Mouse (Mus musculus) kidney, postnatal 0 days (tissue): ENCODE results near the gene Gpatch11. TPM values are rescaled to one million over a fixed set of nuclear protein-coding genes. Genes with fewer than 3 reads are reported as not detected.
A peak's percentile ranks its signal among the peaks of the same experiment; 100 is the strongest.

Experiments
- ATAC-seq: fragments of 200-750 bp; cut with Nextera tagmentation; replicated peaks from 2 replicates; pipeline ENCODE4 v1.8.0; 2017; ENCODE audit warnings: low read depth, moderate number of reproducible peaks, moderate TSS enrichment, moderate library complexity; ENCODE audit not compliant: low FRiP score
- DNase-seq: peaks from one replicate; pipeline ENCODE4 v3.0.0-alpha.2; 2016; ENCODE audit warnings: low spot score
- H3K27ac ChIP-seq: fragments of 300-500 bp; sonication (generic); 2 replicates; pipeline ENCODE4 v1.5.1; 2014; ENCODE audit warnings: mild to moderate bottlenecking
- H3K27me3 ChIP-seq: fragments of 300-500 bp; sonication (generic); 2 replicates; pipeline ENCODE4 v1.6.1; 2014; ENCODE audit warnings: low read length, mixed read lengths; ENCODE audit not compliant: insufficient read depth
- H3K36me3 ChIP-seq: fragments of 300-500 bp; sonication (generic); 2 replicates; pipeline ENCODE4 v1.6.1; 2014; ENCODE audit warnings: low read length, mixed read lengths; ENCODE audit not compliant: insufficient read depth
- H3K4me1 ChIP-seq: fragments of 300-500 bp; sonication (generic); replicated peaks from 2 replicates; pipeline ENCODE4 v1.6.1; 2014; ENCODE audit warnings: antibody characterized with exemption, low read length, mixed read lengths; ENCODE audit not compliant: insufficient read depth
- H3K4me2 ChIP-seq: fragments of 300-500 bp; sonication (generic); 2 replicates; pipeline ENCODE4 v1.6.1; 2014; ENCODE audit warnings: mild to moderate bottlenecking, low read length, moderate library complexity, mixed read lengths
- H3K4me3 ChIP-seq: fragments of 300-500 bp; sonication (generic); replicated peaks from 2 replicates; pipeline ENCODE4 v1.5.1; 2014; ENCODE audit warnings: low read depth, low read length
- H3K9ac ChIP-seq: fragments of 300-500 bp; sonication (generic); 2 replicates; pipeline ENCODE4 v1.6.1; 2014; ENCODE audit warnings: low read depth, low read length
- H3K9me3 ChIP-seq: fragments of 300-500 bp; sonication (generic); replicated peaks from 2 replicates; pipeline ENCODE4 v1.6.1; 2016; ENCODE audit warnings: low read length, inconsistent platforms, mixed read lengths
- CTCF ChIP-seq: IDR thresholded peaks from 2 replicates; pipeline ENCODE4 v1.5.1; 2016; ENCODE audit warnings: antibody characterized with exemption, low read depth, mild to moderate bottlenecking, moderate library complexity
- WGBS: fragments of 180-500 bp; shearing (Covaris S2); extraction: QIAGEN DNeasy Blood & Tissue Kit; methylation state at CpG from one replicate; pipeline ENCODE4 v1.1.7; 2014; 5-methylcytosine and 5-hydroxymethylcytosine counted together
- polyA plus RNA-seq: library from polyadenylated mRNA; unstranded; fragments of >200 nt; fragmentation: Nextera tagmentation; extraction: Ambion mirVana; gene quantifications from 2 replicates; pipeline ENCODE4 v1.2.1, GENCODE M21; 2015

Gpatch11 gene
- polyA plus RNA-seq, 1 experiment from 2014 or later = 52.5 TPM

- TF ChIP-seq CTCF = no peak
- H3K27ac ChIP-seq = no peak overlapping the region
- no peak overlapping the region for H3K4me3 ChIP-seq
- H3K4me2 ChIP-seq = no peak overlapping the region
- no peaks in the 10 kb centered on the region for H3K9me3 ChIP-seq
- no peaks in the 10 kb centered on the region for H3K27me3 ChIP-seq
- ATAC-seq (no peak), DNase-seq (no peak)
- 95% methylated on average over 1 of the region's 1 CpGs for WGBS
- H3K9ac ChIP-seq = no peak overlapping the region
- no peaks in the 10 kb centered on the region for H3K4me1 ChIP-seq
- peaks cover 33% of the 10 kb centered on the region for H3K36me3 ChIP-seq
These were observed 38.1 kb upstream of the Gpatch11 start for GRCm38 (mm10) chr17:78797222-78797621.

DNA sequence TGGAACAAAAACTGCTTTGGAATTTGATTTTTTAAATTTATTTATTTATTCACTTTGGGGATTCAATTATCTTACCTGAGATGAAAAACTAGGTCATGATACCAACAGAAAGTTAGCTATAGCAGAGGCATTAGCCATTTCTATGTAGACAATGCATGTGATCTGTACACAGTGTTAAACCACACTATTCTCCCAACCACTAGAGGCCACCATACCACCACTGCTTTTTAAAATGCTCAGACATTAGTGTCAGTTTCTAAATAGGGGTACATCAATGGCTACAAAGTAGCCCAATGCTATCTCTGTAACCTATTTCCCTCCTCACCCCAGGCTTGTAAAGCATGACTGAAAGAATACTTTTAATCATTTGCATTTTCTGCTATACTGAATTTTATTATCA is 26.3 kb upstream of the Gpatch11 start:
- no peaks in the 10 kb centered on the region for H3K4me1 ChIP-seq
- ATAC-seq (no peak), DNase-seq (peak; percentile 36)
- TF ChIP-seq CTCF = peak; percentile 69
- H3K27ac ChIP-seq = no peak overlapping the region
- no peaks in the 10 kb centered on the region for H3K27me3 ChIP-seq
- no peak overlapping the region for H3K9ac ChIP-seq
- H3K36me3 ChIP-seq = peaks cover 27% of the 10 kb centered on the region
- no peaks in the 10 kb centered on the region for H3K9me3 ChIP-seq
- no peak overlapping the region for H3K4me2 ChIP-seq
- no peak overlapping the region for H3K4me3 ChIP-seq

DNA sequence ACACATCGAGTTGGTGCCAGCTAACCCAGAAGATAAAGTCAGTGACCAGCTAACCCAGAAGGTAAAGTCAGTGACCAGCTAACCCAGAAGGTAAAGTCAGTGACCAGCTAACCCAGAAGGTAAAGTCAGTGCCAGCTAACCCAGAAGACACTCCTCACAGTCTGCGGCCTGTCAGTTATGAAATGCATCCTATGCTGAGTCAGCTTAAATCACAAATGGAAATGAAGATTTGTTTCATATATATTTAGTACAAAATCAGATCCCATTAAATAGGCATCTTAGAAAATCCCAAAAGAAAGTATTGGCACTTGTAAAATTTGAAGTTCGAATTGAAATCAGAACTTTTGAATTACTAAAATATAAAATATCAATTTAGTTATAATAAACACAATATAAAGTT is 25.8 kb upstream of the Gpatch11 start:
- 94% methylated on average over 3 of the region's 3 CpGs for WGBS
- no peak overlapping the region for H3K4me3 ChIP-seq
- ATAC-seq = no peak

DNA sequence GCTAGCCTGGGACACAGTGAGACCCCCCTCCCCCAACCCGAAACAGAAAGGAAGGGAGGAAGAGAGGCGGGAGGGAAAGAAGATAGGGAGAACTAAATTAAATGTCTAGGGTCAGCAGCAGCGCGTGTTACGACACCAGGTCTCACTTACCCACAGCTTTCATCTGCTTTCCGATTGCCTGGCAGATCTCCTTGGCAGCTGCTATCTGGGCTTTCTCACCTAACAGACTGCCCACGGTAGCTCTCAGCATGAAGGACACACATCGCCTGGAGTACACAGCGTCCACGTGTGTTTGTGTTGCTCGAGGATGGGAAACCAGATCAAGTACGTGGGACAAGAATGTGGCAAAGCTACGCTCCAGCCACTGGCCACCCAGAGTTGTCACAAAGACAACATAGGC is 11.0 kb upstream of the Gpatch11 start:
- no peak for TF ChIP-seq CTCF
- no peak overlapping the region for H3K4me3 ChIP-seq
- 75% methylated on average over 13 of the region's 13 CpGs for WGBS
- peaks cover 36% of the 10 kb centered on the region for H3K36me3 ChIP-seq
- no peaks in the 10 kb centered on the region for H3K9me3 ChIP-seq
- ATAC-seq = no peak
- no peaks in the 10 kb centered on the region for H3K27me3 ChIP-seq
- H3K9ac ChIP-seq = no peak overlapping the region
- no peaks in the 10 kb centered on the region for H3K4me1 ChIP-seq
- DNase-seq = no peak
- H3K27ac ChIP-seq = no peak overlapping the region
- no peak overlapping the region for H3K4me2 ChIP-seq

More for the DNA sequence above, 25.8 kb upstream of the Gpatch11 start:
- no peak for TF ChIP-seq CTCF
- no peak overlapping the region for H3K4me2 ChIP-seq
- H3K9me3 ChIP-seq = no peaks in the 10 kb centered on the region
- H3K27ac ChIP-seq = no peak overlapping the region
- no peak for DNase-seq
- peaks cover 28% of the 10 kb centered on the region for H3K36me3 ChIP-seq
- no peaks in the 10 kb centered on the region for H3K4me1 ChIP-seq
- H3K27me3 ChIP-seq = no peaks in the 10 kb centered on the region
- H3K9ac ChIP-seq = no peak overlapping the region

DNA sequence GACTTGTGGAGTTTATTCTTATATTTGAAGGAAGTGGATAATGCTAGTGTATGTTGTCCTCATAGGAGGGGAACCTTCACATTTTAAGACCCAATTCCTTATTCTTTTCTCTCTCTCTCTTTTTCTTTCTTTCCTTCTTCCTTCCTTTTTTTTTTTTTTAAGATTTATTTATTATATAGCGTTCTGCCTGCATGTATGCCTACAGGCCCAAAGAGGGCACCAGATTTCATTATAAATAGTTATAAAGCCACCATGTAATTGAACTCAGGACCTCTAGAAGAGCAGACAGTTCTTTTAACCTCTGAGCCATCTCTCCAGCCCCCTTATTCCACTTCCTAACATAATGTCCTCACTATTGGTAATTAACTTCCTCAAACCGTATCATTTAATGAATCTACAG is 689 bp downstream of the Gpatch11 start:
- peak overlapping the region; percentile 73 for H3K27ac ChIP-seq
- TF ChIP-seq CTCF = no peak; the same call in 1 of the 2 replicates
- peak overlapping the region; percentile 63; the same call in 1 of the 2 replicates for H3K9ac ChIP-seq
- H3K4me3 ChIP-seq = peak overlapping the region; percentile 82
- DNase-seq (peak; percentile 19), ATAC-seq (no peak)
- peaks cover 10% of the 10 kb centered on the region; the same call in 1 of the 2 replicates for H3K36me3 ChIP-seq
- peak overlapping the region; percentile 68 for H3K4me2 ChIP-seq
- 17% methylated on average over 2 of the region's 2 CpGs for WGBS
- H3K9me3 ChIP-seq = no peaks in the 10 kb centered on the region
- no peaks in the 10 kb centered on the region for H3K27me3 ChIP-seq
- no peaks in the 10 kb centered on the region; the same call in 1 of the 2 replicates for H3K4me1 ChIP-seq

- no peaks in the 10 kb centered on the region for H3K4me1 ChIP-seq
- DNase-seq (no peak), ATAC-seq (no peak)
- peaks cover 50% of the 10 kb centered on the region for H3K36me3 ChIP-seq
- no peak overlapping the region for H3K27ac ChIP-seq
- no peaks in the 10 kb centered on the region for H3K9me3 ChIP-seq
- 83% methylated on average over 7 of the region's 7 CpGs for WGBS
- H3K27me3 ChIP-seq = no peaks in the 10 kb centered on the region
- TF ChIP-seq CTCF = no peak
- H3K4me2 ChIP-seq = no peak overlapping the region
- no peak overlapping the region for H3K9ac ChIP-seq
- no peak overlapping the region for H3K4me3 ChIP-seq
These were observed 7.0 kb downstream of the Gpatch11 start for GRCm38 (mm10) chr17:78842271-78842928.

GRCm38 (mm10) chr17:78856243-78856642 is 20.9 kb downstream of the Gpatch11 start:
- Histone ChIP-seq H3K27ac (no peak overlapping the region), H3K4me3 (no peak overlapping the region), H3K4me1 (no peaks in the 10 kb centered on the region), H3K36me3 (peaks cover 28% of the 10 kb centered on the region; the same call in 1 of the 2 replicates), H3K4me2 (no peak overlapping the region), H3K9me3 (no peaks in the 10 kb centered on the region), H3K9ac (no peak overlapping the region), H3K27me3 (no peaks in the 10 kb centered on the region)
- no peak for ATAC-seq
- no peak for TF ChIP-seq CTCF
- DNase-seq = no peak
- 90% methylated on average over 10 of the region's 10 CpGs for WGBS
